Mouse (Mus musculus) heart, embryonic 16.5 days (tissue): Measurements from ENCODE around the gene Olfr750. TPM values are rescaled to one million over a fixed set of nuclear protein-coding genes. Genes with fewer than 3 reads are reported as not detected.
"Not testable (repeated sequence)": the region's sequence is repeated elsewhere in the genome, so short reads cannot be mapped to it uniquely, and the experiment has no call there.

Source experiments
- ATAC-seq: fragments of 200-750 bp; cut with Nextera tagmentation; replicated peaks from 2 replicates; pipeline ENCODE4 v1.8.0; 2017; ENCODE audit warnings: moderate number of reproducible peaks; ENCODE audit not compliant: insufficient read depth, low FRiP score; ENCODE audit errors: extremely low read depth
- H3K27ac ChIP-seq: fragments of 300-500 bp; sonication (generic); 2 replicates; pipeline ENCODE4 v1.5.1; 2014; ENCODE audit warnings: mild to moderate bottlenecking, low read length, control low read depth, moderate library complexity
- H3K27me3 ChIP-seq: fragments of 300-500 bp; sonication (generic); 2 replicates; pipeline ENCODE4 v1.6.1; 2014; ENCODE audit warnings: low read length, mixed read lengths; ENCODE audit not compliant: control insufficient read depth, insufficient read depth
- H3K36me3 ChIP-seq: fragments of 300-500 bp; sonication (generic); 2 replicates; pipeline ENCODE4 v1.6.1; 2014; ENCODE audit not compliant: control insufficient read depth, insufficient read depth
- H3K4me1 ChIP-seq: fragments of 300-500 bp; sonication (generic); 2 replicates; pipeline ENCODE4 v1.6.1; 2014; ENCODE audit warnings: low read length, mixed read lengths; ENCODE audit not compliant: control insufficient read depth, insufficient read depth
- H3K4me2 ChIP-seq: fragments of 300-500 bp; sonication (generic); 2 replicates; pipeline ENCODE4 v1.6.1; 2014; ENCODE audit warnings: low read depth, mild to moderate bottlenecking, control low read depth, low read length
- H3K4me3 ChIP-seq: fragments of 300-500 bp; sonication (generic); 2 replicates; pipeline ENCODE4 v1.5.1; 2014; ENCODE audit warnings: mild to moderate bottlenecking, control low read depth, low read length
- H3K9ac ChIP-seq: fragments of 300-500 bp; sonication (generic); 2 replicates; pipeline ENCODE4 v1.6.1; 2014; ENCODE audit warnings: low read length, control low read depth
- H3K9me3 ChIP-seq: fragments of 300-500 bp; sonication (generic); replicated peaks from 2 replicates; pipeline ENCODE4 v1.6.1; 2016; ENCODE audit warnings: low read length; ENCODE audit not compliant: control insufficient read depth
- WGBS: fragments of 180-500 bp; shearing (Covaris S2); extraction: QIAGEN DNeasy Blood & Tissue Kit; methylation state at CpG from one replicate; pipeline ENCODE4 v1.1.7; 2014; 5-methylcytosine and 5-hydroxymethylcytosine counted together
- polyA plus RNA-seq: library from polyadenylated mRNA; unstranded; fragments of >200 nt; fragmentation: Nextera tagmentation; extraction: Ambion mirVana; gene quantifications from 2 replicates; pipeline ENCODE4 v1.2.1, GENCODE M21; 2015

Gene Olfr750
- polyA plus RNA-seq, 1 experiment from 2014 or later, result not detected

GRCm38 (mm10) chr14:51098300-51098699 is 24.1 kb upstream of the Olfr750 start:
- not testable (repeated sequence) for H3K4me3 ChIP-seq, H3K27ac ChIP-seq, H3K9me3 ChIP-seq, H3K4me1 ChIP-seq, H3K9ac ChIP-seq, H3K36me3 ChIP-seq, H3K4me2 ChIP-seq, H3K27me3 ChIP-seq
- ATAC-seq, result 0 out of 2 replicates have a peak, but pooled peaks have one; percentile 29
- 39% methylated on average over 1 of the region's 1 CpGs for WGBS

GRCm38 (mm10) chr14:51095736-51096524 is 21.7 kb upstream of the Olfr750 start:
- H3K4me2 ChIP-seq, result no peak overlapping the region
- no peaks in the 10 kb centered on the region for H3K36me3 ChIP-seq
- H3K27ac ChIP-seq, result no peak overlapping the region
- no peak overlapping the region for H3K4me3 ChIP-seq
- H3K4me1 ChIP-seq, result peaks cover 14% of the 10 kb centered on the region; the same call in 1 of the 2 replicates
- H3K9me3 ChIP-seq, result no peaks in the 10 kb centered on the region
- 52% methylated on average over 9 of the region's 9 CpGs for WGBS
- H3K9ac ChIP-seq, result no peak overlapping the region
- H3K27me3 ChIP-seq, result no peaks in the 10 kb centered on the region
- ATAC-seq, result no peak

- Histone ChIP-seq H3K36me3 (no peaks in the 10 kb centered on the region), H3K9ac (no peak overlapping the region), H3K9me3 (no peaks in the 10 kb centered on the region), H3K4me3 (no peak overlapping the region), H3K4me1 (peaks cover 14% of the 10 kb centered on the region; the same call in 1 of the 2 replicates), H3K27ac (no peak overlapping the region), H3K27me3 (no peaks in the 10 kb centered on the region), H3K4me2 (no peak overlapping the region)
- 62% methylated on average over 9 of the region's 9 CpGs for WGBS
- ATAC-seq, result no peak
Observed at GRCm38 (mm10) chr14:51094921-51095320, 20.7 kb upstream of the Olfr750 start.

- no peaks in the 10 kb centered on the region for H3K27me3 ChIP-seq
- H3K4me1 ChIP-seq, result peaks cover 14% of the 10 kb centered on the region; the same call in 1 of the 2 replicates
- no peak for ATAC-seq
- H3K4me3 ChIP-seq, result no peak overlapping the region
- 64% methylated on average over 5 of the region's 5 CpGs for WGBS
- H3K4me2 ChIP-seq, result no peak overlapping the region
- no peaks in the 10 kb centered on the region for H3K36me3 ChIP-seq
- H3K9ac ChIP-seq, result no peak overlapping the region
- H3K27ac ChIP-seq, result 0 out of 2 replicates have a peak overlapping the region, but pooled peaks have one; percentile 24
- H3K9me3 ChIP-seq, result no peaks in the 10 kb centered on the region
Observed at GRCm38 (mm10) chr14:51094096-51094875, 20.1 kb upstream of the Olfr750 start.

GRCm38 (mm10) chr14:51093496-51093895 is 19.3 kb upstream of the Olfr750 start:
- no peak for ATAC-seq
- H3K9me3 ChIP-seq, result no peaks in the 10 kb centered on the region
- H3K4me1 ChIP-seq, result peaks cover 14% of the 10 kb centered on the region; the same call in 1 of the 2 replicates
- H3K9ac ChIP-seq, result no peak overlapping the region
- 25% methylated on average over 3 of the region's 3 CpGs for WGBS
- H3K27ac ChIP-seq, result no peak overlapping the region
- H3K27me3 ChIP-seq, result no peaks in the 10 kb centered on the region
- H3K36me3 ChIP-seq, result no peaks in the 10 kb centered on the region
- no peak overlapping the region for H3K4me3 ChIP-seq
- H3K4me2 ChIP-seq, result no peak overlapping the region

- H3K9me3 ChIP-seq, result no peaks in the 10 kb centered on the region
- 53% methylated on average over 8 of the region's 8 CpGs for WGBS
- ATAC-seq, result no peak
- peaks cover 17% of the 10 kb centered on the region for H3K4me1 ChIP-seq
- H3K36me3 ChIP-seq, result no peaks in the 10 kb centered on the region
- H3K4me2 ChIP-seq, result peak overlapping the region; percentile 85
- H3K9ac ChIP-seq, result no peak overlapping the region
- H3K4me3 ChIP-seq, result peak overlapping the region; percentile 82
- H3K27ac ChIP-seq, result peak overlapping the region; percentile 29; the same call in 1 of the 2 replicates
- H3K27me3 ChIP-seq, result no peaks in the 10 kb centered on the region
Observed at GRCm38 (mm10) chr14:51092073-51092620, 17.9 kb upstream of the Olfr750 start.

- Histone ChIP-seq H3K27ac (peak within 1 kb of the TSS; percentile 86), H3K4me1 (peaks cover 17% of the 10 kb centered on the region), H3K4me3 (peak within 1 kb of the TSS; percentile 82), H3K4me2 (peak within 1 kb of the TSS; percentile 85), H3K27me3 (no peaks in the 10 kb centered on the region), H3K36me3 (no peaks in the 10 kb centered on the region), H3K9me3 (no peaks in the 10 kb centered on the region), H3K9ac (peak within 1 kb of the TSS; percentile 70)
- 8% methylated on average over 33 of the region's 33 CpGs for WGBS
- no peak for ATAC-seq
Observed at GRCm38 (mm10) chr14:51090921-51091900, 17.0 kb upstream of the Olfr750 start, which contains the start of the genes Rnase4 and Ang. Gene Rnase4 (plus strand): TSS chr14:51091077. Gene Ang (plus strand): TSS chr14:51091150.

GRCm38 (mm10) chr14:51090077-51090781 is 16.0 kb upstream of the Olfr750 start:
- Histone ChIP-seq H3K27me3 (no peaks in the 10 kb centered on the region), H3K4me3 (peak overlapping the region; percentile 82), H3K9ac (peak overlapping the region; percentile 70), H3K36me3 (no peaks in the 10 kb centered on the region), H3K27ac (peak overlapping the region; percentile 86), H3K4me2 (peak overlapping the region; percentile 85), H3K9me3 (no peaks in the 10 kb centered on the region), H3K4me1 (peaks cover 12% of the 10 kb centered on the region)
- peak; percentile 46 for ATAC-seq
- WGBS, result under 1% methylated on average over 27 of the region's 27 CpGs
